Mouse (Mus musculus) MEL-GATA-1-ER (cell line): ENCODE results near the gene Tmem221.

ENCODE experiments used
- DNase-seq: peaks from one replicate; pipeline ENCODE4 v3.0.0-alpha.2; 2012; ENCODE audit warnings: low read depth; ENCODE audit errors: extremely low read depth

Tmem221 gene

DNA sequence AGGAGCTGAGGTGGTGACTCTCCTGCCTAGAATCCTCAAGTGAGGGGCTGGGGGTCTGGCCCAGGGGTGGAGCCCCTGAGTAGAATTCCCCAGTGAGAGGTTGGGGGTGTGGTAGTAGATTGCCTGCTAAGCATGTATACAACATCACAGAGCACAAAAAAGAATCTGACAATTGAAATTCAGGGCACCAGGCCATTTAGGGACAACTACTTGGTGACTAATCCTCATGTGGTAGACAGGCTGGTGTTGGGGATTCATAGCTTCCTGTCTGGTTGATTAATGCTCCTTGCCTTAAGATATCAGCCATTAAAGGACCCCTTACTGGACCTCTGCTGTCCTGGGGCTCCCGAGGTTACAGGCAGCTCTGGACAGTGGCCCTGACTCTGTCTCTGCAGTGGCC lies 20.3 kb upstream of the Tmem221 start:
- no peak for DNase-seq

DNA sequence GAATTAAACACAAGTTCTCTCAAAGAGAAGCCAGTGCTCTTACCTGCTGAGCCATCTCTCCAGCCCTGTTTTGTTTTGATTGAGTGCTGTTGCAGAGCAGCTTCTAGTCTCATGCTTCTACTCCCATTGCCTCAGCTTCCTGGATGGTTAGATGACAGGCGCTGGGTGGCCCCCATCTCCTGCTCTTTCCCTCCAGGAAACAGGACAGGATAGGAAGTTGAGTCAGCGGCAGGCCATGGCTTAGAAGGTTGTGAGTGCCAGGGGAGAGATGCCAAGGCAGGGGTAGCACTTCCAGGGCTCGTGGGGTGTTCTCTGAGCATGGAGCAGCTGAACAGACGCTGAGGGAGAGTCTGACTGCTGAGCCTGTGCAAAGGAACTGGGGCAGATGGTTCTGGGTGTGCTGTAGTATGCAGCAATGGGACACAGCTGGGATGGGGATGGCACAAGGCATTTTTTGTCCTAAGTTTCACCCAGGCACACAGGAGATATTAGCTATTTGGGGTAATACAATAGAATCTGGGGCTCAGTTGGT lies 19.3 kb upstream of the Tmem221 start:
- no peak for DNase-seq

DNA sequence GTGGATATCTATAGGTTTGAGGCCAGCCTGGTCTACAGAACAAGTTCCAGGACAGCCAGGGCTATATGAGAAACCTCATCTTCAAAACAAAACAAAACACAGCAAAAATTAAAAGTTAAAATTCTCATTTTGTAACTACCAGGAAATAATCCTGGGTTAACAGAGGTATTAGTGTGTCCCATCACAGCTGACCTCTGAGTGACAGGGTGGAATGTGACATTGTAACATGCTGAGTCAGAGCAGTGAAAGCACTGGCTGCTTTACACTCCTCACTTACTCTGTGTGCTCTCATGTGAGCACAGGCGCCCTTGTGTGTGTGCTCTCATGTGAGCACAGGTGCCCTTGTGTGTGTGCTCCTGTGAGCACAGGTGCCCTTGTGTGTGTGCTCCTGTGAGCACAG lies 16.3 kb upstream of the Tmem221 start:
- DNase-seq, result no peak

DNA sequence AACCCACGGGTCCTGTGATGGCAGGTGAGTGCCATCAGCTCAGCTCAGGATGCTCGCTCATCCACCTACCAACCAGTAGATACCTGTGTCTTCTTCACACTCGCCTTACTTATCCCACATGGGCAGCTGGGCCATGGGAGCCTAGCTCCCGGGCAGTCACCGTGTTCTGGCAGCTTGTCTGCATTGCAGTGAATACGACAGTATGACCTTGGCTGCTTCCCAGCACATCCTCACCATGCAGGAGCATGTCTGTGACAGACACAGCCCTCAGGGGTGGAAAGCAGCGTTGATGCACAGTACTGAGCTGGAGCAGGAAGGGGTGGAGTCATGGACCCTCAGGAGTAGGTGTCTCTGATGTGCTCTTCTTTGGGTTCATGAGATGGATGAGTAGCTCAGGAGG lies 15.8 kb upstream of the Tmem221 start:
- no peak for DNase-seq

DNA sequence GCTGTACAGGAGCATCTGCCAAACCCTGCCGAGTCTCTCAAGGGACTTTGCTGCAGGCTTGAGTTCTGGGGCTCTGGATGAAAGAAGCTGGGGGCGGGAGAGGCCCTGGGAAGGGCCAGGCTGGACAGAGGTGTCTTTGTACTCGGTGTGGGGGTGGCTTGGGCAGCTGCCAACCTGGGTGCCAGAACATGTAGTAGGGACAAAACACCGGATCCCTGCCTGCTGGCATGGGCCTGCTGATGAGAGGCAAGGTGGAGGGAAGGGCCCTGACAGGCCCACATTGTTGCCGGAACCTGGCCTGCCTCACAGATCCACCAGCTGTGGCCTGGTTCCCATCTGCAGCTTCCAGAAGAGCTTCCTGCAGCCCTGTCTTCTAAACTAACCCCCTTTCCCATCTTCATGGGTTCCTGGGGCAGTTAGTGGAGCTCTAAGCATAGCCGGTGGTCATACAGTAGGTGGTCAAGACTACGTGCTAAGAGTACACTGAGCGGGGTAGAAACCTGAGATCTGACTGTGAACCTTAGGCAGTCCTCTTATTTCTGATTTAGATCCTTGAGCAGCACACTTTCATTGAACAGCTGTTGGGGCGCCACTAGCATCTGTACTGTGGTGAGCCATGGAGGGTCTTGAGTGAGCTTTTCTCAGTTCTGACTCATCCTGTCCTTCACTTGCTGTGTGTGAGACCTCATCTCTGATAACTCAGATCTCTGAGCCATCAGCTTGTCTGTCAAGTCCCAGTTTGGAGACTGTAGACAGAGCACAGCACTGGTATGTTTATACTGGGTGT lies 14.4 kb upstream of the Tmem221 start:
- DNase-seq, result no peak

DNA sequence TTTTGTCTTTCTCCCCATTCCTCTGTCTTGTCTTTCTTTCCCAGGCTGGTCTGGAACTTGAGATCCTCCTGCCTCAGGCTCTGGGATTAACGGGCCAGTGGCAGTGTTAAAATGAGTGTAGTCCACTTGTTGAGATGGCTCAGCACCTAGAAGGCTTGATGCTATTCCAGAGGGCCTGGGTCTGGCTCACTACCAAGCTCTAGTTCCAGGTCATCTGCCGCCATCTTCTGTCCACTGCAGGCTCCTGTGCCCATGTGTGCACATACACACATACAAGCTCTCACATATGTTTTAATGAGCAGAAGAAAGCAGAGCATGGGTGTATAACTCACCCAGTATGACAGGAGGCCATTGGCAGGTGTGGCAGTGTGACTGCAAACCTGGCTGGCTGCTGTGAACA lies 13.4 kb upstream of the Tmem221 start:
- DNase-seq, result no peak

DNA sequence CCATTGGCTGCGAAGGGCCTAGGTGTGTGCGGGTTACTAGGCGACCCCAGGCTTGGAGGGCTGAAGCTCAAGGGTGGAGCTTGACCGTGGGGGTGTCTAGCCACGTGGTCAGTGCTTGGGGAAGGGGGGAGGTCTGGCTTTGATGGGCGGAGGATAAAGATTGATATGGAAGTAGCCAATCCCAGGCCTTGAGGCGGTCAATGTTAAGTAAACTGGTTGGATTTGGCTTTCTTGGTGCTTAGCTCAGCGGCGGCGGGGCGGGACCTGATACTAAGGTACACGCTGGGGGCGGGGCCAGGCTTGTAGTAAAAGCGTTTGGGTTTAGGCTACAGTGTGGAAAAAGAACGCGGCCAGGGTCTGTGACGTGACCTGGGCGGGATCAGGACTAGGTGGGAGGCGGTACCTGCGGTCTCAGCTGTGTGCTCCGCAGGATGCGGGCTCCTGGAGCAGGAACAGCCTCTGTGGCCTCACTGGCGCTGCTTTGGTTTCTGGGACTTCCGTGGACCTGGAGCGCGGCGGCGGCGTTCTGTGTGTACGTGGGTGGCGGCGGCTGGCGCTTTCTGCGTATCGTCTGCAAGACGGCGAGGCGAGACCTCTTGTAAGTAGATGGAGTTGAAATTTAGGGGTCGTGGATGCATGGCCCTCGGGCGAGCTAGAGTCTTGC lies 11.8 kb upstream of the Tmem221 start:
- no peak for DNase-seq

DNA sequence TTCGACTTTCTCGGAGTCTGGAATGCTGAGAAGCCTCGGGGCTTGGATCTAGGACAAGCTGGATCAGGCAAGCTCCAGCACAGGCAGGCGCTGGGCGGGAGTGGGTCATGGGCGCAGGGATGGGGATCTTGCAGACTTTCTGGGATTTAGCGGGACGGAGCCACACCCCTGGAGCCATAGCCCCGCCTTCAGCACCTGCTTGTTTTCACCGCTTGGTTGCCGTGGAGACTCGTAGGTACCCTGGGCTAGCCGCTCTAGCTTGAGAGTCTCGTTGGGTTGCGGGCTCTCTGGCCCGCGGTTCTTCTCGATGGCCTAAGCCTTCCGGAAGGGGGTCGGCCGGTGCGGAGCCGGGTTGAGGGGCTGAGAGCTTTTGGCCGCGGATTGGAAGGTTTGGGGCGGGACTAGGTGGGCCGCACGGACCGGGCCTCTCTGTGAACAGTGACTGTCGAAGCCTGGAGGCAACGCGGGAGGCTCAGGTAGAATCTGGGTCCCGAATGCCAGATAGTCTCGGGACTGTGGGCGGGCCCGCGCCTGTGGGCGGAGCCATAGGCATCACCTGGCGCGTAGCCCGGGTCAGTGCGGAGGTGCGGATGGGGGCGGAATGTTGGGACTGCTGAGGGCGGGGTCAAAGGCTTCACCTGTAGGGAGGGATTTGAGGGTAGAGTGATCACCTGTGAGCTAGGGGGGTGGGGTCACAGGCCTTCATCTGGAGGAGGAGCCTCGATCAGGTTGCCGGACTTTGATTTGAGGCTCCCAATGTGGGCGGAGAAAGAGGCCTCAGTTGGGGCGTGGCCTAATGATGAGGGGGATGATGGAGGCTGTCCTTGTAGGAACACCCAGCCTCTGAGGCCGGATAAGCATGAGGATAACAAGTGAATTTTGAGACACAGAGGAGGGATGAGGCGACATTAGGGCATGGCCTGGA lies 11.0 kb upstream of the Tmem221 start:
- DNase-seq, result no peak

DNA sequence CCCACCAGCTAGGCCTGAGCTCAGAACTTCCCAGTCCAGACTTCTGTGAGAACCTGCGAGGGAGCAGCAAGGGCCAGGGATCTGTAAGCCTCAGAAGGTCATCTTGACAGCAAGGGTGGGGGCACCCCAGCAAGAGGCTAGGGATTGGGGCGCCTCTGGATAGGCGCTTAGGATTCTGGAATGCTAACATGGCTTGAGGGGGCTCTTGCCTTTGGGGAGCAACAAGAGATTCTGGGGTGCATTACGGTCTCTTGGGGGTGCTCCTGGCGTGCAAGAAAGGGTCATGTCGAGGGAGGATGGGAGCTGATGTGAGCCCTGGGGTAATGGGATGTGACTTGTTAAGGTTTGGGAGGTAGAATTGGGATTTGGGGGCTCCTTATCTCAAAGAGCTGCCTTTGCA lies 10.3 kb upstream of the Tmem221 start:
- no peak for DNase-seq

DNA sequence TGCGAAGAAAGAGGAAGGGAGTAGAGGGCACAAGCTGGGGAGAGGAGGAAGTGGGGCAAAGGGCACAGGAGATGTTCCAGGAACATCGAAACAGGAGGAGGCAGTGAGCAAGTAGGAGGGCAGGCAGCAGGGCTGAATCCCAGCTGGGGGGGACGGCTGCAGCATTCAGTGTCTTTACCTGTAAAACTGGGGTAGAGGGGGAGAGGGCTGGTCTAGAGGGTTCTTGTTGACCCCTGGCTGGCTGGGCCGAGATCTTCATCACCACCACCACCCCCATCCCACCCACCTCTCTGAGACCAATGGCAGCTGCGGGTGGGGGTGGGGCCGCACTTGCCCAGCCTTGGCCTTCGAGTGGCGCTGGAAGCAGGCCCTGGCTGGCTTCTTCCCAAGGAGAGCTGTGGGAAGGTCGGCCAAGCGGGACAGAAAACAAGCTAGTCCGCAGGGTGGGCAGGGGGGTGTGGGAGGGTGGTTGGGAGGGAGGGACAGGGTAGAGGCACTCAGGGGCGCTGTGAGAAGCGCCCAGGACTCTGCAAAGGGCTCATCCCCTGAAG lies 9.8 kb upstream of the Tmem221 start, which contains the start of gene Slc27a1:
Gene Slc27a1 (plus strand): TSS at position 496 of the 551 bp plus-strand sequence.
- DNase-seq, result no peak

DNA sequence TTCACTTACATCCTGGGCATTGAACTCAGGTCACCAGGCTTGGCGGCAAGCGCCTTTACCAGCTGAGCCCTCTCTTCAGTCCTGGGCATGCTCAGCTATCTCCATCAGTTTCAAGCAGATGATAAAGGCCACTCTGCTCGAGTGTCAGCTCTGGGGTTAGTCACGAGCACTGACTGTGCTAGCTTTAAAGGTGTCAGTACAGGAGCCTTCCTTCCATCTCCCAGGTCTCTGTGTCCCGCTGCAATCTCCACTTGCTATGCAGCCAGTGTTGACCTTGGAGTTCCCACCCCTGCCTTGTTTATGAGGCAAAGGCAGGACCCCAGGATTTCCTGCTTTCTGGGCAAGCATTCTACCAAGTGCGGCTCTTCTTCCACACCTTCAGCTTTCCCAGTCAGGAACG lies 8.9 kb upstream of the Tmem221 start:
- DNase-seq, result no peak

DNA sequence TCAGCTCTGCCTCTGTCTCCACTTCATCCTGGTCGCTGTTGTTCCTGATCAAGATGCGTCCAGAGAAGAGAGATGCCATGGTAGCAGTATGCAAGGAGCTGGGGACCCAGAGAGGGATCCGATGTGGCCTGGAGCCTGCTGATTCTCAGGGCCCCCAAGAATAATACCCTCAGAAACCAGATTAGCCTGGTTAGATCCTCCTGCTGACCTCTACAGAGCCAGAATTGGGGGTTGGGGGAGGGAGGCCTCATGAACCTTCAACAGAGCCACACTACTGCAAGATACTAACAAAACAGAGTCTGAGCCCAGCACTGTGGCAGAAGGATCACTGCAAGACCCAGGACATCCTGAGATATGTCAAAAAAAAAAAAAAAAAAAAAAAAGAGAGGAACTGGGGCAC lies 7.8 kb upstream of the Tmem221 start, which contains the start of gene Nxnl1:
Gene Nxnl1 (minus strand): TSS at position 101 of the 400 bp plus-strand sequence.
- no peak for DNase-seq

DNA sequence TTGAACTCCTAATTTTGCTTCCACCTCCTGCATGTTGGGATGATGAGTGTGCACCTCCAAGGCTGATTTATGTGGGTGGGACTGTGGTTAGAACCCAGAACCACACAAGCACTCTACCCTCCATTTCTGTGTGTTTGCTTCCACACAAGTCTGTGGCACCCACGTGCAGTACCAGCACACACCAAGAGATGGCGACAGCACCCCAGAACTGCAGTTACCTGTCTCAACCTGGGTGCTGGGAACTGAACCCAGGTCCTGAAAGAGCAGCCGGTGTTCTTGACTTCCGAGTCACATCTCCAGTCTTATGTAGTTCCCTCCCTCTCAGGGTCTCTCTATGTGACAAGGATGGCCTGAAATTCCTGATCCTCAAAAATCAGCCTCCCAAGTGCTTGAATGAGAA lies 5.3 kb upstream of the Tmem221 start:
- DNase-seq, result no peak

DNA sequence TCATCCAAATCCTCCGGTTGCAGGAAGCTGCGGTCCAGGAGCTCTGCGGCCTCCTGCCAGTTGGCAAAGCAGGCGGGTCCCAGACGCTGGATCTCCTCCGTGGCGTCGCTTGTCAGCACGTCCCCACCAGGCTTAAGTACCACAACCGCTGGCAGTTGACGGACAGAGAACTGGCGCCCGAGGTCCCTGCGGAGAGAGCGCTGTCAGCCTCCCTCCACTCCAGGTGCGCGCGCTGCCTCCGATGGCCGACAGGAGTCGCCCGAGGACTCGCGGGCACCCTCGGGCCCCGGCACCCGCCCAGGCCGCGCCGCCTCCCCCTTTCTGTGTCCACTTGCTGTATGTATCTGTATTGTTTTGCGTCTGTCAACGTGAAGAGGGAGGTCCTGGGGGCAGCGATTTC lies 4.1 kb upstream of the Tmem221 start:
- no peak for DNase-seq

DNA sequence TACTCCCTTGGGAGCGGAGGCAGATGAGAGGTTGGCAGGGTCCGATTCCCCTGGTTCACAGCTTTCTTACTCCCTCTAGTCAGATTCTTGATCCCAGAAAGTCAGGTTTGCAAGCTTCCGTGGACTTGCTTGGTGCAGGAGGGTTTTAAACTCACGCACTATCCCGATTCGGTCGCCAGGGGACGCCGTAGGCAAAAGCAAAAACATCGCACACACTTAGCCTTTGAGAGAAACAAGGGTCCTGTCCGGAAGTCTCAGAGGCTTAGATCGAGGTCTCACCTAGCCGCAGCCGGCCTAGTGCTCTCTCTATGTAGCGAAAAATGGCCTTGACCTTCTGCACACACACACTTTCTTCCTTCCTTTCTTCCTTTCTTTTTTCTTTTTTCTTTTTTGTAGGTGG lies 2.7 kb upstream of the Tmem221 start:
- DNase-seq, result no peak

DNA sequence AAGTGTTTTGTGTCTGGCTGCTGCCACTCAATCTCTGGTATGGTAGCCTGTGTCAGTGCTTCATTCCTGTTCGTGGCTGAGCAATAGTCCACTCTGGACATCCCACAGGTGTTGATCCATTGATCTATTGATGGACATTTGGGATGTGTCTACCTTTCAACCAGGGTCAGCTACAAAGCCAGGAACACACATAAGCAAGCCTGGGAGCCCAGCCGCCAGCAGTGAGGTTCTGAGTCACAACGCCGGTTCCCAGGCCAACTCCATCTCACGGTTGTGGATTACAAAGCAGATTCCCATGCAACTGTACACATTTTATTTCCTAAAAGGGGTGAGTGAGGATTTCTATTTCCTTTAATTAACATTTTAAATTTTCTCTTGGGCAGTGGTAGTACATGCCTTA lies 2.1 kb upstream of the Tmem221 start:
- no peak for DNase-seq

DNA sequence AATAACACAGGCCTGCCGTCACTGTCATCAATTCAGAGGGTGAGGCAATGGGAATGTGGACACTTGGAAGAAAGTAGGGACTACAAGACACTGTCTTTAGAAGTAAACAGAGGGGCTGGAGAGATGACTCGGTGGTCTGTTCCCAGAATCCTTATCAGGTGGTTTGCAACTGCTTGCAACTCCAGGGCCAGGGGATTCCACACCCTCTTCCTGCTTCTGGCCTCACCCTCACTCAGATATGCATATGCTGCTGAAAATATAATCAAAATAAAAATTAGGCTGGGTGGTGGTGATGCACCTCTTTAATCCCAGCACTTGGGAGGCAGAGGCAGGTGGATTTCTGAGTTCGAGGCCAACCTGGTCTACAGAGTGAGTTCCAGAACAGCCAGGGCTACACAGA lies 1.4 kb upstream of the Tmem221 start:
- DNase-seq, result no peak

DNA sequence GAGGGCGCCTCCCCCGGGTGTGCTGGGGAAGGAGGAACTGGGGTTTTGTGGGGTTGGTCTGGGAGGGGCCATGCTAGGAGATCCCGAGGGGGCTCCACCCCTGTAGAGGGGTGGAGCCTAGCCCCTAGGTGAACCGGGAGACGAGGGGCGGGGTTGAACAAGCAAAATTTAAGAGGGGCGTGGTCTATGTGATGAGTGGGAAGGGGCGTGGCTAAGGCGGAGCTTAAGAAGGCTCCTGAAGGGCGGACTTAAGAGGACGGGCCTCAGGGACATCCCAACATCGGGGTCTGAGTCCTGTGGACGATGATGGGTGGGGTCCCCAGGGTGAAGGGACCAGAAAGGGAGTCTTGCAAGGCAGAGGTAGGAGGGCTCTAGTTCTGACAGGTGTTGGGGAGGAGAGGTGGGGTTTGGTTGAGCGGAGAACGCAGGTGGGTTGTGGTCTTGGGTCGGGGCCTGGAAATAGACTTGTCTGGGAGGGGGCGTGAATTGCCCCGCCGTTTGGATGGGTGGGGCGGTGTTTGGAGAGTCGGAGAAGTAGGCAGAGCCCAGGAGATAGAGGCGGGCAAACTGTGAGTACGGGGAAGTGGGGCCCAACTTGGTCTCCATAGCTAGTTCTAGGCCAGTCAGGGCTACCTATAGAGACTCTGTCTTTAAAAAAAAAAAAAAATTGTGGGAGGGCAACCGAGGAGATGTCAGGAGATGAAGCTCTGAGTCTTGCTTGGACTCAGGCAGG lies 453 bp upstream of the Tmem221 start:
- peak; percentile 87 for DNase-seq

DNA sequence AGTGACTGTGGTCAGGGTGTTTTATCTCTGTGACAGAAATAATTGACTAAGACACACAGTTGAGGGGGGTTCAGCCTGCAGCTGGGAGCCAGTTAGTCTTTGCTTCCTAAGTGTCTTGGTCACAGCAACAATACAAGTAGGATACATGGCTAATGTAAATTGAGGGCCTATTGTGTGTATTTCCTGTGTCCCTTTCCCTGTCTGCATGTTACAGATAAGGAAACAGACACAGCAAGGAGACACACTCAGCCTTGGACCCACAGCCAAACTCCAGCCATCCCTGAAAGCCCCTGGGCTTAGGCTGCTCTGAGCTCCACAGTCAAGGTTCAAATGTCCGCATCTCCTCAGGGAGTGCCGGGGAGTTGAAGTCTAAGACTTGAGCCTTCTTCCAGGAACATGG lies 4.0 kb downstream of the Tmem221 start:
- no peak for DNase-seq

DNA sequence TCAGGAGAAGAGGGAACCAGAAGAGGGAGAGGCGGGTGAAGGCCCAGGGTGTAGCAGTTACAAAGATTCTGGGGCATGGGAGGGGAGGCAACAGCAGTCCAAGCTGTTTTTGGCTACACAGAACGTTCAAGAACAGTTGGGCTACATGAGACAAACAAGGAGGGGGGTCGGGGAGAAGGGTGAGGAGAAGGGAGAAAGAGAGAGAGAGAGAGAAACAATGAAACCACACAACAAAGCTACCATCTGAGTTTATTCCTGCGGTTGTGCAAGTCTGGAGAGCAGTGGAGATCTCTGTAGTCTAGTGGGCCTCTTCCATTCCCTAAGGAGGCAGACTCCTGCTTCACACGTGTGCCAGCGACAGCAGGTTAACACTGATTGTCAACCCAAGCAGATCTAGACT lies 4.7 kb downstream of the Tmem221 start:
- no peak for DNase-seq

DNA sequence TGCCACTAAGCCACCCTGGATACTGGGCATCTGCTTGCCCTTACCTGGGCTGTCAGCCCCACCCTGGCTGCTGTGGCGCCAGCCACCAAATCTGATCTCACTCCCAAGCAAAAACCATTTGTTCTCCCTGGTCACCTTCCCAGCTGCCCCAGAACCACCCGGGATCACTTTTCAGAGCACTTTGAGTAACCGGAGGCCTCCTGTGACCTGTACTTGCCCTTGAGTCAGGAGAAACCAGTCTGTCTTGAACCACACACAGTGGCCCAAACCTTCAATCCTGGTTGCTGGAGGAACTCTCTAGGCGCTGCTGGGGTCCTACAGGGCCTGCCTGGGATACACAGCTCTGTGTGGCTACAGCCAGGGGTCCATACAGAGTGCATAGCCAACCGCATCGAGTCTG lies 5.9 kb downstream of the Tmem221 start:
- DNase-seq, result no peak
